Mouse (Mus musculus) midbrain, embryonic 11.5 days (tissue): Measurements from ENCODE around the gene Hmcn1. TPM values are rescaled to one million over a fixed set of nuclear protein-coding genes. Genes with fewer than 3 reads are reported as not detected.

ENCODE experiments used
- ATAC-seq: fragments of 200-750 bp; cut with Nextera tagmentation; 2 replicates; pipeline ENCODE4 v1.8.0; 2017; ENCODE audit warnings: moderate TSS enrichment, moderate library complexity; ENCODE audit not compliant: low FRiP score
- DNase-seq: peaks from one replicate; pipeline ENCODE4 v3.0.0; 2015; ENCODE audit warnings: low spot score; ENCODE audit errors: missing footprints
- H3K27ac ChIP-seq: fragments of 300-500 bp; sonication (generic); 2 replicates; pipeline ENCODE4 v1.5.1; 2014; ENCODE audit warnings: low read depth, low read length
- H3K27me3 ChIP-seq: fragments of 300-500 bp; sonication (generic); 2 replicates; pipeline ENCODE4 v1.6.1; 2014; ENCODE audit warnings: mild to moderate bottlenecking, low read length, moderate library complexity, mixed read lengths; ENCODE audit not compliant: control insufficient read depth, insufficient read depth
- H3K36me3 ChIP-seq: fragments of 300-500 bp; sonication (generic); 2 replicates; pipeline ENCODE4 v1.6.1; 2014; ENCODE audit warnings: mild to moderate bottlenecking, low read length, moderate library complexity, mixed read lengths; ENCODE audit not compliant: control insufficient read depth, insufficient read depth
- H3K4me1 ChIP-seq: fragments of 300-500 bp; sonication (generic); 2 replicates; pipeline ENCODE4 v1.6.1; 2014; ENCODE audit warnings: low read length; ENCODE audit not compliant: control insufficient read depth, insufficient read depth
- H3K4me2 ChIP-seq: fragments of 300-500 bp; sonication (generic); 2 replicates; pipeline ENCODE4 v1.6.1; 2014; ENCODE audit warnings: mild to moderate bottlenecking, moderate library complexity
- H3K4me3 ChIP-seq: fragments of 300-500 bp; sonication (generic); 2 replicates; pipeline ENCODE4 v1.5.1; 2014; ENCODE audit warnings: low read depth, low read length
- H3K9ac ChIP-seq: fragments of 300-500 bp; sonication (generic); 2 replicates; pipeline ENCODE4 v1.6.1; 2014; ENCODE audit warnings: low read length
- H3K9me3 ChIP-seq: fragments of 300-500 bp; sonication (generic); 2 replicates; pipeline ENCODE4 v1.6.1; 2016; ENCODE audit warnings: low read length; ENCODE audit not compliant: control insufficient read depth
- WGBS: fragments of 180-500 bp; shearing (Covaris S2); extraction: QIAGEN DNeasy Blood & Tissue Kit; methylation state at CpG from one replicate; pipeline ENCODE4 v1.1.7; 2014; 5-methylcytosine and 5-hydroxymethylcytosine counted together
- polyA plus RNA-seq: library from polyadenylated mRNA; unstranded; fragments of >200 nt; fragmentation: Nextera tagmentation; extraction: Ambion mirVana; gene quantifications from 2 replicates; pipeline ENCODE4 v1.2.1, GENCODE M21; 2014

Gene Hmcn1
- polyA plus RNA-seq, 1 experiment from 2014 or later, result 6.0 TPM

DNA sequence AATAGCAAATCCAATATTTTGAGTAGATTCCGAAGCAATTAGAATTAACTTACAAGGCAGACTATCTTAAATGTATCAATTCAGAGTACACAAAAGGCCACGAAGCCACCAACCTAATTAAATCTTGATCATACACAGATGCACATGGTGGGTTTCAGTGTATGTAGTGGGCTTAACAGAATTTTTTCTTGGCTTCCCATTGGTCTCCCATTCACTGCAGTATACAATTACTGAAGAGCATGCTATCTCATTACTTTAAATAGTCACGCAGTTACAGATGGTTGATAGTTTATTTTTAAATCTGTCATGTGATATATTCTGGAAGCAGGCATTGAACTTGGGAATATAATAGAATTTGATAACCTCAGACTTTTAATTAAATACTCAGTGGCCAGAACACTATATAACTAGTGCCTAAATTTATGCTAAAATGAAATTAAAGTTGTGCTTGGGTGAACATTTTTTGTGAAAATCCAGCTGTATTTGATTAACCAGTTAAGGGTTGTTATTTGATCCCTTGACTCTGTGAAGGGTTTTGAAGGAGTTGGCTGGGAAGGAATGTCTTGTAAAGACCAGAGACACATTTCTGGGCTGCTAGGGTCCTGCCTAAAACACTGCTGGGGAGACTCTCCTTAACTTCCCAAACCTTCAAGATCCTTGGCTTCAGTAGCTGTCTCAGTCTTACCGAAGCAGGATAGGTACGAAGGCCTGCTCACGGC, 455.7 kb downstream of the Hmcn1 start:
- no peaks in the 10 kb centered on the region for H3K36me3 ChIP-seq
- WGBS, result 80% methylated on average over 6 of the region's 6 CpGs
- 0 out of 2 replicates have a peak, but pooled peaks cover 7% of the 10 kb centered on the region for H3K4me1 ChIP-seq
- no peaks in the 10 kb centered on the region for H3K9me3 ChIP-seq
- H3K4me2 ChIP-seq, result no peak overlapping the region
- no peaks in the 10 kb centered on the region for H3K27me3 ChIP-seq
- no peak for DNase-seq
- ATAC-seq, result no peak
- no peak overlapping the region for H3K9ac ChIP-seq
- no peak overlapping the region for H3K27ac ChIP-seq
- H3K4me3 ChIP-seq, result no peak overlapping the region

- H3K4me2 ChIP-seq, result peak overlapping the region; percentile 17; the same call in 1 of the 2 replicates
- 0 out of 2 replicates have a peak, but pooled peaks cover 7% of the 10 kb centered on the region for H3K4me1 ChIP-seq
- peak; percentile 66 for ATAC-seq
- DNase-seq, result peak; percentile 92
- WGBS, result 33% methylated on average over 16 of the region's 16 CpGs
- no peaks in the 10 kb centered on the region for H3K27me3 ChIP-seq
- no peaks in the 10 kb centered on the region for H3K9me3 ChIP-seq
- H3K9ac ChIP-seq, result no peak overlapping the region
- H3K36me3 ChIP-seq, result no peaks in the 10 kb centered on the region
- no peak overlapping the region for H3K4me3 ChIP-seq
- H3K27ac ChIP-seq, result no peak overlapping the region
These were observed 457.3 kb downstream of the Hmcn1 start for GRCm38 (mm10) chr1:150535770-150536534.

DNA sequence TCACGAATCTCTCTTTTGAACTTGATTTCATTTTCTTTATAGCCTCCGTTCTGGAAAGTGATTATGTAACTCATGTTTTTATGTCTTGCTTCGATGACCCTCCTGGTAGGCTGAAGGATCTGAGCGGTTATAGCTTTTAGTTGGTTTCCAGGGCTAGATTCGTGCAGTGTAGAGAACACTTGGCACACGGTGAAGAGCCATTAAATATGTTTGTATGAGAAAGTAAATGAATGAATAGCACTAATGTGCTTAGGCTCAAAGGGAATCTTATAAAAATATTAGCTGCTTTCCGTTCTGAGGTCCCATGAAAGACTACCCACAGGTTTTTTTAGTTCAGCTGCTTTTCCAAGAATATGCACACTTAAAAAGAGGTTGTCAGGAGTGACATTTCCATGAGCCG, 458.6 kb downstream of the Hmcn1 start:
- no peak overlapping the region for H3K9ac ChIP-seq
- 95% methylated on average over 8 of the region's 8 CpGs for WGBS
- ATAC-seq, result no peak
- H3K27ac ChIP-seq, result no peak overlapping the region
- H3K9me3 ChIP-seq, result no peaks in the 10 kb centered on the region
- H3K4me2 ChIP-seq, result no peak overlapping the region
- no peaks in the 10 kb centered on the region for H3K36me3 ChIP-seq
- H3K4me3 ChIP-seq, result no peak overlapping the region
- H3K4me1 ChIP-seq, result 0 out of 2 replicates have a peak, but pooled peaks cover 7% of the 10 kb centered on the region
- DNase-seq, result no peak
- no peaks in the 10 kb centered on the region for H3K27me3 ChIP-seq

GRCm38 (mm10) chr1:150513041-150513440, 480.2 kb downstream of the Hmcn1 start:
- Histone ChIP-seq H3K27me3 (no peaks in the 10 kb centered on the region), H3K9ac (no peak overlapping the region), H3K4me3 (no peak overlapping the region), H3K27ac (no peak overlapping the region), H3K36me3 (no peaks in the 10 kb centered on the region), H3K4me1 (no peaks in the 10 kb centered on the region), H3K4me2 (no peak overlapping the region), H3K9me3 (no peaks in the 10 kb centered on the region)
- ATAC-seq (no peak), DNase-seq (no peak)
- WGBS, result 87% methylated on average over 2 of the region's 2 CpGs

Other genes starting within 250 kb of the Hmcn1 start
- gene Gm47985, start 189.1 kb upstream of the Hmcn1 start, polyA plus RNA-seq, result 0.52 and 0.75 TPM in 2 replicates
- 0.18 and 0.42 TPM in 2 replicates for gene Gm8947, start 198.9 kb upstream of the Hmcn1 start, polyA plus RNA-seq
- 0.36 TPM in 1 of 2 replicates, not detected in the other for gene Gm47995, start 205.0 kb upstream of the Hmcn1 start, polyA plus RNA-seq
- gene 3110040M04Rik, start 210.7 kb upstream of the Hmcn1 start, polyA plus RNA-seq, result 0.38 TPM in 1 of 2 replicates, not detected in the other
- gene Gm47996, start 216.7 kb upstream of the Hmcn1 start, polyA plus RNA-seq, result not detected in 2 replicates